Mouse (Mus musculus): Measurements from ENCODE around the gene Mob3b.

Gene Mob3b

GRCm38 (mm10) chr4:35148326-35148725 is 9.0 kb downstream of the Mob3b start:
- DNase-seq (ENCODE audit: low spot score in 2 of 2), result no peak

- no peak for DNase-seq (ENCODE audit: low spot score in 2 of 2)
These were observed 10.7 kb downstream of the Mob3b start for GRCm38 (mm10) chr4:35146597-35146996.

GRCm38 (mm10) chr4:35145726-35146125 is 11.6 kb downstream of the Mob3b start:
- no peak for DNase-seq (ENCODE audit: low spot score in 2 of 2)

GRCm38 (mm10) chr4:35143472-35144102 is 13.7 kb downstream of the Mob3b start:
- DNase-seq (ENCODE audit: low spot score in 2 of 2), result no peak

GRCm38 (mm10) chr4:35140317-35140716 is 17.0 kb downstream of the Mob3b start:
- DNase-seq (ENCODE audit: low spot score in 2 of 2), result no peak

- DNase-seq (ENCODE audit: low spot score in 2 of 2), result no peak
These were observed 19.2 kb downstream of the Mob3b start for GRCm38 (mm10) chr4:35138077-35138476.

- DNase-seq (ENCODE audit: low spot score in 2 of 2), result no peak
These were observed 20.3 kb downstream of the Mob3b start for GRCm38 (mm10) chr4:35136996-35137395.

GRCm38 (mm10) chr4:35135806-35136205 is 21.5 kb downstream of the Mob3b start:
- no peak for DNase-seq (ENCODE audit: low spot score in 2 of 2)

GRCm38 (mm10) chr4:35134846-35135611 is 22.3 kb downstream of the Mob3b start:
- no peak for DNase-seq (ENCODE audit: low spot score in 2 of 2)

GRCm38 (mm10) chr4:35133411-35133810 is 23.9 kb downstream of the Mob3b start:
- DNase-seq (ENCODE audit: low spot score in 2 of 2), result no peak

GRCm38 (mm10) chr4:35131592-35131991 is 25.7 kb downstream of the Mob3b start:
- no peak for DNase-seq (ENCODE audit: low spot score in 2 of 2)

- no peak for DNase-seq (ENCODE audit: low spot score in 2 of 2)
These were observed 26.8 kb downstream of the Mob3b start for GRCm38 (mm10) chr4:35130411-35130948.

GRCm38 (mm10) chr4:35127759-35128158 is 29.5 kb downstream of the Mob3b start:
- no peak for DNase-seq (ENCODE audit: low spot score in 2 of 2)

- DNase-seq (ENCODE audit: low spot score in 2 of 2), result no peak
These were observed 30.5 kb downstream of the Mob3b start for GRCm38 (mm10) chr4:35126776-35127175.

- no peak for DNase-seq (ENCODE audit: low spot score in 2 of 2)
These were observed 31.9 kb downstream of the Mob3b start for GRCm38 (mm10) chr4:35125299-35125777.

- DNase-seq (ENCODE audit: low spot score in 2 of 2), result no peak
These were observed 33.3 kb downstream of the Mob3b start for GRCm38 (mm10) chr4:35124027-35124426.

- DNase-seq (ENCODE audit: low spot score in 2 of 2), result no peak
These were observed 34.2 kb downstream of the Mob3b start for GRCm38 (mm10) chr4:35123087-35123486.

GRCm38 (mm10) chr4:35121060-35121459 is 36.2 kb downstream of the Mob3b start:
- DNase-seq (ENCODE audit: low spot score in 2 of 2), result no peak

GRCm38 (mm10) chr4:35120575-35120974 is 36.7 kb downstream of the Mob3b start:
- no peak for DNase-seq (ENCODE audit: low spot score in 2 of 2)

GRCm38 (mm10) chr4:35120159-35120558 is 37.1 kb downstream of the Mob3b start:
- no peak for DNase-seq (ENCODE audit: low spot score in 2 of 2)

GRCm38 (mm10) chr4:35118851-35119250 is 38.4 kb downstream of the Mob3b start:
- no peak for DNase-seq (ENCODE audit: low spot score in 2 of 2)

- no peak for DNase-seq (ENCODE audit: low spot score in 2 of 2)
These were observed 40.1 kb downstream of the Mob3b start for GRCm38 (mm10) chr4:35117144-35117543.

GRCm38 (mm10) chr4:35115933-35116332 is 41.4 kb downstream of the Mob3b start:
- no peak for DNase-seq (ENCODE audit: low spot score in 2 of 2)

Data from urinary bladder, postnatal 4 days (tissue).